Mouse (Mus musculus): ENCODE results near the gene Olfr1204.

Gene Olfr1204

GRCm38 (mm10) chr2:88848992-88849391 lies at the start of gene Olfr1204:
Olfr1204 (plus strand) TSS chr2:88849292.
- no peak for DNase-seq (ENCODE audit: low spot score in 2 of 2)

DNA sequence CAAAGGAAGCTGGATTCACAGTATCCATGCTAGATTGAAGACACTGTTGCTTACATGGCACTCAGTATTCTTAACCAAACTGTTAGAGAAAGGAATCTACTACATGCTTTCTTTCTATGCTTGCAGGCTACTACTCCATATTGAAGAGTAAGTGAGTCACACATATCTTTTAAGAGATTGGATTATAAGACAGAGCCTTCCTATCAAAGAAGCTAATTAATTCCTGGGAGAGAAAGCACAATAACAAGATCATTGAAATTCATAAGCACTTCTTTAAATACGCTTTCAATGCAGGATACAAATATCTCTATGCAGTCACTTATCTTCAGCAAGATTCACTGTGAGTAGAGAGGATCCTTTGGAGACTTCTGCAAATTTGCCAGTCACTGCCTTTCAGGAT lies 34.9 kb upstream of the Olfr1204 start, which contains the start of gene Olfr1202:
Olfr1202 (plus strand) TSS at position 301 of the 400 bp plus-strand sequence.
- no peak for DNase-seq (ENCODE audit: low spot score in 2 of 2)

- no peak for DNase-seq (ENCODE audit: low spot score in 2 of 2)
These were observed 19.7 kb upstream of the Olfr1204 start, which contains the start of gene Olfr1205 for GRCm38 (mm10) chr2:88829437-88829836. Olfr1205 (plus strand) TSS chr2:88829737.

- no peak for DNase-seq (ENCODE audit: low spot score in 2 of 2)
These were observed 10.6 kb upstream of the Olfr1204 start for GRCm38 (mm10) chr2:88838477-88838876.

DNA sequence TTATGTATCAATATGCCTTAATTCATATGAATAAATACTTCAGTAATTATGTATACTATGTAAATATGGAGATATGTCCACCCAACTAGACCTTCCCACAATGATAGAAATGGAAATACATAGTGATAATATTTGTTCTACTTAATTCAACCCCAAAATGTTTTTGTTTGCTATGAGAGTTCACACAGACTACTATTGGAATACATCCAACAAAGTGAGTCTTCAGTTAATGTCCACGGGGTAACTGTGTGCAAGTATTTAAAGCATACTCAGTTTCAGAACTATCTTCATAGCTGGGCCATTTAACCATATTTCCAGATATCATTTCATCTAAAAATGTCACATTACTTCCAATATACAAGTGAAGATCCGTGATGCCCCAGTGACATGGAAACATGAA lies 13.8 kb downstream of the Olfr1204 start, which contains the start of gene Olfr1206:
Olfr1206 (plus strand) TSS at position 301 of the 400 bp plus-strand sequence.
- no peak for DNase-seq (ENCODE audit: low spot score in 2 of 2)

DNA sequence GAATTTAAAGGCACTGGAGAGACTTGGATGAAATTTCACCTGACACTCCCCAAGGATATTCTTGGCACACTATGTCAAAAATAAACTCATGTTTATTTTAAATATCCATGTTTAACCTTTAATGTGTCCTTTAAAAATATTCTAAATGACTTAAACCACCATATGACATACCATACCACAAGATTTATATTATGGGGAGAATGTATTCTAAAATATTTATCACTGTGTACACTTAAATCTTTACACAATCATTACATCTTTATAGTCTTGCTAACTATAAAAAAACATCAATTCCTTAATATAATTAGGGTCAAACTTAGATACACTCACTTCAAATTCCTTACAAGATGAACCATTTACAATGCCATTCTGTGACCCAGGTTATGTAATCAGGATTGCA lies 53.1 kb downstream of the Olfr1204 start, which contains the start of gene Olfr1208:
Olfr1208 (minus strand) TSS at position 101 of the 400 bp plus-strand sequence.
- DNase-seq (ENCODE audit: low spot score in 2 of 2), result no peak
